Mouse (Mus musculus) lung, postnatal 14 days (tissue): ENCODE data around the gene Snx29.
"Not testable (repeated sequence)": the region's sequence is repeated elsewhere in the genome, so short reads cannot be mapped to it uniquely, and the experiment has no call there.

Source experiments
- DNase-seq: peaks from one replicate; pipeline ENCODE4 v3.0.0; 2021

Gene Snx29

GRCm38 (mm10) chr16:11418183-11418588, 95.5 kb downstream of the Snx29 start:
- DNase-seq = peak; percentile 64

- DNase-seq = no peak
Measured at GRCm38 (mm10) chr16:11420311-11421080, 97.8 kb downstream of the Snx29 start.

DNA sequence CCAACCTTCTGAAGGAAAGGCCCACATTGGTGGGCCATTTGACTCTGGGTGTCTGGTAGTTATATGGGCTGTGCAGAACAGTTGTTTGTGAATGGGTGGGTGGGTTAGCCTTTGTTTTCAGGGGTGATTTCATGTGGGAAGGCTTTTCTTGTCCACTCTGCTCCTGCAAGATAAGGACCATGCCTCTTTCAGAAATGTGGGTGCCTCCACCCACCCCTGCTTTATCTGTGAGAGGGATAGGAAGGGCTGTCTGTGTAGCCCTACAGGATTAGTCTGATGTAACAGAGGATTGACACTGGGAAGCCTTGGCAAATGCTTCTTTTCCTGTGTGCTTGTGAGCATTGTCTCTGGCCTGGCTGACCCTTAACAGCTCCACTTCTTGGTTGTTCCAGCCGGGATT, 99.5 kb downstream of the Snx29 start:
- DNase-seq = no peak

GRCm38 (mm10) chr16:11422889-11423610, 100.3 kb downstream of the Snx29 start:
- no peak for DNase-seq

DNA sequence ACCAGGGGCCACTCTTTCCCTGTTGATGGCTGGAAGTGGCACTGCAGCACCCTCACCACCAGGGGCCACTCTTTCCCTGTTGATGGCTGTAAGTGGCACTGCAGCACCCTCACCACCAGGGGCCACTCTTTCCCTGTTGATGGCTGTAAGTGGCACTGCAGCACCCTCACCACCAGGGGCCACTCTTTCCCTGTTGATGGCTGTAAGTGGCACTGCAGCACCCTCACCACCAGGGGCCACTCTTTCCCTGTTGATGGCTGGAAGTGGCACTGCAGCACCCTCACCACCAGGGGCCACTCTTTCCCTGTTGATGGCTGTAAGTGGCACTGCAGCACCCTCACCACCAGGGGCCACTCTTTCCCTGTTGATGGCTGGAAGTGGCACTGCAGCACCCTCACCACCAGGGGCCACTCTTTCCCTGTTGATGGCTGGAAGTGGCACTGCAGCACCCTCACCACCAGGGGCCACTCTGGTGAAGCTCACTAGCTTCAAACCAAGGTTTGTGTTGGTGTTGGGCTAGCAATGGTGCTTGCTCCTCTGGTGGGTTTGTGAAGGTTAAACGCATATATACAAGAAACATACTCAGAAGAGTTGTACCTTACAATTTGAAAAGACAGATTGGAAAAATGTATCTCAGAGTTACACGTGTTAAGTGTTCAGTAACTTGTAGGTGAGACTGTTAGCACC, 101.0 kb downstream of the Snx29 start:
- peak; percentile 49 for DNase-seq

- no peak for DNase-seq
Measured at GRCm38 (mm10) chr16:11424568-11425145, 101.9 kb downstream of the Snx29 start.

- peak; percentile 27 for DNase-seq
Measured at GRCm38 (mm10) chr16:11425279-11425678, 102.6 kb downstream of the Snx29 start.

- DNase-seq = no peak
Measured at GRCm38 (mm10) chr16:11426810-11427537, 104.3 kb downstream of the Snx29 start.

DNA sequence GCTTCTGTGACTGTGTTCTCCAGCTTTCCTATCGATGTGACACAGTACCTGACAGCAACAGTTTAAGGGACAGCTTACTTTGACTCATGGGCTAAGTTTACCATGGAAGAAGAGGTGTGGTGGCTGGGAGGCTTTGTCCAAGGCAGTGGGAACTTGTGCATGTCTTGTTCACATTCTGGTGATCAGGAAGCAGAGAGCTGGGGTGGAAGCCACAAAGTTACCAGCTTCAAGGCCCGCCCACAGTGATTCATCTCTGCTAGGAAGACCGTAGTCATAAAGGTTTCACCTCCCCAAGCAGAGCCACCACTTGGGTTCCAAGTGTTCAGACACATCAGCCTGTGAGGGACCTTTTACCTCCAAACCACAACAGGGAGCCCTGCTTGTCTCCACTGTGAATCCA, 107.1 kb downstream of the Snx29 start:
- no peak for DNase-seq

GRCm38 (mm10) chr16:11430520-11430919, 107.8 kb downstream of the Snx29 start:
- no peak for DNase-seq

DNA sequence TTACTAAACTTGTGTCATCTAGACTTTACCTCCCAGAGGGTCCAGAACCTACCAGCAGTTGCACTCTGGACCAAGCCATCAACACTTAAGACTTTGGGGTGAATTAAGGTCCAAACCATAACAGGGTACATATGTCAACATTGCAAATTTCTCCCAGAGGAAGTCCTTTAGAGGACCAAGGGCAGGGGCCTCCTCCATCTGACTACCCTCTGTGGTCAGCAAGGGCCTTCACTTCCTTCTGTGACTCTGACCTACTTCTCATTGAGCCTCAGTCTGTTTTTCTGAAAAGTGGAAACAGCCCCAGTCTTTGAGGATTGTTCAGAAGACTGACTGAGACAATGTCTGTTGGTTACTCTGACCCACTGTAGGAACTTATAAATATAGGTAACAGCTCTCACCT, 111.1 kb downstream of the Snx29 start:
- no peak for DNase-seq

- DNase-seq = no peak
Measured at GRCm38 (mm10) chr16:11437641-11438040, 114.9 kb downstream of the Snx29 start.

DNA sequence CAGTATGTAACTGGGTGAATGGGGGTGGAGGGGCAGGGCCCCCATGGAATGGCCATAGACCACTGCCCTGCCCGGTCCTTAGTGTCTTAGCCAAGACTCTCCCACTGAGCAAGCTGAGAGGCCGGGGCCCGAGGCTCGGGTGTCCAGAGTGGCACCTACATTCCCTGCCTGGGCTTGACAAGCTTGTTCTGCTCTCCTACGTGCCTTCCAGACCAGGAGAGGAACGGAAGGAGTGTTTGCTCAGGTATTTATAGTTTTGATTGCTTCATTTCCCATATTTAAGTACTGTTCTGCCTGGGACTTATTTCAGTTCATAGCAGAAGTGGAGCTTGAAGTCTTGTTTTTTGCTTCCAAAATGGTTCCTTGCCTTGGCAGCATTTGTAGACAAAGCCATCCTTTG, 116.7 kb downstream of the Snx29 start:
- peak; percentile 43 for DNase-seq

DNA sequence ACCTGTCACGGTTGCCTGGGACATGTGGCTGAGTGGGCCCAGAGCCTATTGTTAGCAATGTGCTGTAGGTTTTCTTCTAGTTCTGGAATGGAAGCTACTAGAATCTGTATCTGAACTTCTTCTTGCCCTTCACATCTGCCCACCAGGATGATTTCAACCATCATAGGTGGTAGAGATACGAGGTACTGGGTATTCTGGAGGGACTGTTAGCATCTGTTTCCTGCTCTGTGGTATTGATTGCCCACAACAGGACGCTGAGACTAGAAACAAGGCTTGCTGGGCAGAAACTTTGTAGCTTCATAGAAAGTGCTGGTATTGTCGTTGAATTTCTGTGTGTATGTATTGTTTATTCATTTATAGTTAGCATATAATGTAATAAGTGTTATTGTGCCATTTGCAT, 118.9 kb downstream of the Snx29 start:
- no peak for DNase-seq

GRCm38 (mm10) chr16:11442534-11442933, 119.8 kb downstream of the Snx29 start:
- DNase-seq = no peak

- DNase-seq = no peak
Measured at GRCm38 (mm10) chr16:11444626-11445025, 121.9 kb downstream of the Snx29 start.

DNA sequence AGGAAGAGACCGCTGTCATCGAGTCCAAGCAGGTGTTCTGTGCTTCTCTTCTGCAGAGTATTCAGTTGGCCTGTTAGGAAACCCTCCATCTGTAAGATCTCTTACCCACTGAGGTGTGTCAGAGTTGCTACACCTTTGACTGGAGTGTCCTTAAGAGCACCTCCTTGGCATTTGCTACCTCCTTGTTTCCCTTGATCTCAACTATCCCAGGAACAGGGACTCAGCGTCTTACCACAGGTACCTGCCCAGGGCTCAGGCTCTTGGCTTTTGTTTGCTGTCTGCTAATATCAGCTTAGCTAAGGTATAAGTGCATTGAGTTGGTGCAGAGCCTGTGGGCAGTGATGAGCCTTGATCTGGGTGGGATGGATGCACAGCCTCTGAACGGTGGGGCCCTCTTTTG, 124.3 kb downstream of the Snx29 start:
- DNase-seq = peak; percentile 31

- DNase-seq = no peak
Measured at GRCm38 (mm10) chr16:11447905-11448304, 125.2 kb downstream of the Snx29 start.

DNA sequence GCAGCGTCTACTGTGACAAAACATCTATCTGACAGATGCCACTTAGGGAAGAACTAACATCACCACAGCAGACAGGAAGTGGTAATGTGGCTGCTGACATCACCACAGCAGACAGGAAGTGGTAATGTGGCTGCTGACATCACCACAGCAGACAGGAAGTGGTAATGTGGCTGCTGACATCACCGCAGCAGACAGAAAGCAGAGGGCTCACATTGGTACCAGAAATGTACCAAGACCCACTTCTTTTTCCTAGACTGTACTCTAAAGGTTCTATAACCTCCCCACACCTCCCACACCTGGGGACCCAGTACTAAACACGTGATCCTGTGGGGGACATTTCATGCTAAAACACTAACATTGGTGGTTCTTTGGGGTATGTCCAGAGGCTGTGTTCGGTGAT, 126.0 kb downstream of the Snx29 start:
- not testable (repeated sequence) for DNase-seq

- DNase-seq = no peak
Measured at GRCm38 (mm10) chr16:11449344-11449743, 126.6 kb downstream of the Snx29 start.

DNA sequence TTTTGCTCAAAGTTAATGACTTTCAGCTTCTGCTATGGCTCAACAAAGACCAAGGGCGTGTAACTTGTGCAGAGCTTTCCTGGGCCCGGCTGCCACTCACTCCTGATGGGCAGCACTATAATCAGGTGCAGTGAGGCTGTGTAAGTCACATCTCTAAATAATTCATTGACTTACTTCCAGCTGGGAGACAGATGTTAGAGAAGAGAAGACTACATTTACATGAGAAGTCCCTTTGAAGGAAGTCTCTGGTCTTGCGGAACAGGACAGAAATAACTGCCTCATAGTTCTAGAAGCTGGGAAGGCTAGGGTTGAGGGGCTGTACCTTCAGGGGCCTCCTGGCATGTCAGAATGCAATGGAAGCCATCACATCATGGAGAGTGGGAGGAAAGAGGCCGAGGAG, 127.9 kb downstream of the Snx29 start:
- DNase-seq = no peak

DNA sequence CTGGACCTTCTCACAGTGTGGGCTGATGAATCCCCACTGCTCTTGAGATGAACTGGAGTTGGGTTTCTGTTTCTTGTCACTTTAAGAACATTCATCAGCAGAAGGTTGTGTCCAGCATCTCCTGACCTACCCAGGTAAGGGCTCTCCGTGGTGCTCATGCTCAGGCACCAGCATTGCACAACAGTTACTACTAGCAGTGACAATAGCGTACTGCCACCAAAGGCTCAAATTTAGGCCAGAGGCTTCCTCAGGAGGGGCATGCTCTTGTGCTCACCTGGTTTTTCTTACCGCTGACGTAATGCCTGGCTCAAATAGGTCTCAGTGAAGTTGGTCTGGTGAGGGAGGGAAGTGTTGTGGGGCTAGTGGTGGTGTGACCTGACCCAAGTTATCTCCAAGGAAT, 132.2 kb downstream of the Snx29 start:
- no peak for DNase-seq
